Mouse (Mus musculus) skeletal muscle tissue, adult 2 months (tissue): ENCODE measurements around the gene Rnf207.

Source experiments
- DNase-seq: peaks from one replicate; pipeline ENCODE4 v3.0.0-alpha.2; 2012; ENCODE audit warnings: low read depth, low spot score

The Rnf207 gene

GRCm38 (mm10) chr4:152294188-152294929 lies 24.4 kb downstream of the Rnf207 start:
- no peak for DNase-seq

GRCm38 (mm10) chr4:152292102-152292765 lies 26.6 kb downstream of the Rnf207 start:
- DNase-seq = no peak

GRCm38 (mm10) chr4:152291562-152291961 lies 27.2 kb downstream of the Rnf207 start, which contains the start of gene Hes3:
Gene Hes3 (minus strand): TSS chr4:152291662.
- no peak for DNase-seq

- DNase-seq = no peak
These were observed 27.8 kb downstream of the Rnf207 start for GRCm38 (mm10) chr4:152290991-152291390.

- no peak for DNase-seq
These were observed 28.4 kb downstream of the Rnf207 start for GRCm38 (mm10) chr4:152290385-152290784.

GRCm38 (mm10) chr4:152288398-152288945 lies 30.3 kb downstream of the Rnf207 start:
- DNase-seq = no peak

- no peak for DNase-seq
These were observed 31.3 kb downstream of the Rnf207 start for GRCm38 (mm10) chr4:152287317-152288120.

GRCm38 (mm10) chr4:152286887-152287286 lies 31.9 kb downstream of the Rnf207 start:
- DNase-seq = no peak

- no peak for DNase-seq
These were observed 32.6 kb downstream of the Rnf207 start for GRCm38 (mm10) chr4:152286183-152286582.

- peak; percentile 71 for DNase-seq
These were observed 33.3 kb downstream of the Rnf207 start for GRCm38 (mm10) chr4:152285505-152285904.

- peak; percentile 57 for DNase-seq
These were observed 35.4 kb downstream of the Rnf207 start for GRCm38 (mm10) chr4:152283186-152283950.

GRCm38 (mm10) chr4:152282721-152283120 lies 36.1 kb downstream of the Rnf207 start:
- no peak for DNase-seq

- DNase-seq = no peak
These were observed 37.2 kb downstream of the Rnf207 start for GRCm38 (mm10) chr4:152281601-152282000.

- DNase-seq = no peak
These were observed 39.8 kb downstream of the Rnf207 start for GRCm38 (mm10) chr4:152278986-152279385.

GRCm38 (mm10) chr4:152277916-152278315 lies 40.9 kb downstream of the Rnf207 start:
- DNase-seq = no peak

- DNase-seq = no peak
These were observed 42.1 kb downstream of the Rnf207 start for GRCm38 (mm10) chr4:152276389-152277347.

- DNase-seq = peak; percentile 51
These were observed 44.1 kb downstream of the Rnf207 start for GRCm38 (mm10) chr4:152274681-152275131.

- no peak for DNase-seq
These were observed 45.1 kb downstream of the Rnf207 start, which contains the start of gene Gpr153 for GRCm38 (mm10) chr4:152273621-152274236. Gene Gpr153 (plus strand): TSS chr4:152274232.

GRCm38 (mm10) chr4:152273191-152273590 lies 45.6 kb downstream of the Rnf207 start:
- DNase-seq = no peak
